Mouse (Mus musculus) CD4-positive, CD25-positive, alpha-beta regulatory T cell, adult 9 weeks (primary cell): ENCODE results near the gene Zbtb38. TPM values are rescaled to one million over a fixed set of nuclear protein-coding genes. Genes with fewer than 3 reads are reported as not detected.

Experiments used
- polyA plus RNA-seq: library from polyadenylated mRNA; unstranded; fragments of 100-300 nt; shearing (Covaris generic); gene quantifications from one replicate; pipeline ENCODE4 v1.2.1, GENCODE M21; 2017

Zbtb38 gene
- 38.4 TPM for polyA plus RNA-seq

DNA sequence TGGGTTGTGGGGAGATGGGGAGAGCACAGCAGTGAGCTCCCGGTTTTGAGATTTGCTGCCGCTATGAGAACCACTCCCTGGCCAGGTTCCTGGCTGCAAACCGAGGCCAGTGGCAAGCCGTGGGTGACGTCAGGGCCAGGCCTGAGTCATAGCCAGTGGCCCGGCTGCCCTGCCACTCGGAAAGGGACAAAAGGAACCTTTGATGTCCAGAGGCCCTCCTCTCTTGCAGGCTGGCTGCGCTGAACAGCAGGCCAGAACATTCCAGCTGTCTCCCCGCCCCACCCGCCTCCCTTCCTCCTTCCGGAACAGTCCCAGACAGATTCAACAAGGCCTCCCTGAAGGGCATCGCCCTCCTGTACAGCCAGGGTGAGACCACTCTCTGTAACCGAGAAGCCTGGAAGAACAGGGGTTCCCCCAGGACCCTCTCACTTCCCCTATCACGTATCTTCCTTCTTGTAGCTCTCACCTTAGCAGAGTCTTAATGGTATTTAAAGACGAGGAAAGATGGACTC is at the start of gene Zbtb38:
Zbtb38 (minus strand) TSS at position 229 of the 512 bp plus-strand sequence.

Other genes with a start within 250 kb of the Zbtb38 start
- gene Gm28729, start 227.6 kb downstream of the Zbtb38 start, polyA plus RNA-seq = not detected
- 28.6 TPM for gene Rasa2, start 121.2 kb downstream of the Zbtb38 start, polyA plus RNA-seq
- 15.1 TPM for gene Pxylp1, start 139.8 kb upstream of the Zbtb38 start, polyA plus RNA-seq